Mouse (Mus musculus) cerebellum, postnatal 10 days (tissue): ENCODE measurements around the gene Gm20388.

Experiments
- DNase-seq, 2 experiments: peaks; one replicate each; pipeline ENCODE4 v3.0.0; 2021; ENCODE audit warnings: mixed read lengths in 2 of 2

Gm20388 gene

DNA sequence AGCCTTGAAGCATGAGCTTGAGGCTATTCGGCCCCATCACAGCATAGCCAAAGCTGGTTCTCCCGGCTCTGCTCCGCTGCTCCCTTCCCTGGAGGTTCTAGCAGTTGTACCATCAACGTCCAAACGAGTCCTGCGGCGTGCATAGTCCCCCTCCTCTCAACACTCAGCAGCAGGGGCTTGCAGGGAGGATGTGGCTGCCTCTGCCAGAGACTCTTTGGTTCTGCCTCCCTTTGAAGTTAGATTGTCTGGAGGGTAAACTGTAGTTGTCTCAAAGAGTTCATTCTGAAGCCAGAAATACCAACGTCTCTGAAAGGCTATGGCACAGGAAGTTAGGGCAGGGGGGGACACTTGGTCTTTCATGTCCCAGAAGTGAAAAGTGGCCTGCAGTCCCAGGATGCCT is 3493.9 kb downstream of the Gm20388 start:
- no peak for DNase-seq

DNA sequence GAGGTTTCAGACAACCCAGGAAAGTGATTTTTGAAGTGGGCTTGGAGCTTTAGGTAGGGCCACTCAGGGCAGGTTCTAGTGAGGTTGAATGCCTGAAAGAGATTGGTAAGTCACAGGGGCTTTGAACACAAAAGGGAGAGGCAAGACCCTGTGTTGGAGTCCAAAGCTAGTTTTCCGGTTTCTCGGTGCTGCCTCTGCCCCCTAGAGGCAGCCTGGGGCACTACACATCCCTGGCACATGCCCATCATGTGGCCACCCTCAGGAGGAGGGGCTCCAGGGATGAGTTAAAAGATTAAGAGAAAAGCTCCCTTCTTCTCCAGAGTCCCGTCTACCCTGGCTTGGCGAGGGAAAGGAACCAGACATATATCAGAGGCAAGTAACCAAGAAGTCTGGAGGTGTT is 3496.1 kb downstream of the Gm20388 start, which contains the start of gene Mc1r:
Mc1r (plus strand) TSS at position 322 of the 400 bp plus-strand sequence.
- DNase-seq: peak; percentile 86 to 90

GRCm38 (mm10) chr8:123407612-123408011 is 3497.0 kb downstream of the Gm20388 start:
- no peak for DNase-seq

GRCm38 (mm10) chr8:123408586-123409544 is 3498.2 kb downstream of the Gm20388 start:
- peak in 1 of 2 experiments; percentile 52 for DNase-seq

- peak; percentile 86 to 87 for DNase-seq
Observed at GRCm38 (mm10) chr8:123410049-123410587, 3499.5 kb downstream of the Gm20388 start.

DNA sequence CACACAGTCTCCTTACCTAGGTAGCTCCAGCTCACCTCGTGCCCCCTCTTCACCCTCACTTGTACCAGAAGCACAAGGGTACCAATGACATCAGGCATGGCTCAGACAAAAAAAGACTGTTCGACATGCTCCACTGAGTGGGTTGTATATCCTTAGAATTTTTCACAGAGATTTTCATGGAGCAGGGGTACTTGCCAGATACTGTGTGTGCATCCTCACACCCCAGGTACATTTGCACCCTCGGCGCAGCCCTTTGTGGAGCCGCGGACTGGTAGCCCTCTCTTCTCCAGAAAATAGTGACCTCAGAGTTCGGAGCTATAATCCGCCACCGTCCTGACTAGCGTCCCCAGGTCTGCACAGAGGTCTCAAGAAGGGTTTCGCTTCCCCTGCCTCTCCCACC is 3500.1 kb downstream of the Gm20388 start:
- peak in 1 of 2 experiments; percentile 59 for DNase-seq

DNA sequence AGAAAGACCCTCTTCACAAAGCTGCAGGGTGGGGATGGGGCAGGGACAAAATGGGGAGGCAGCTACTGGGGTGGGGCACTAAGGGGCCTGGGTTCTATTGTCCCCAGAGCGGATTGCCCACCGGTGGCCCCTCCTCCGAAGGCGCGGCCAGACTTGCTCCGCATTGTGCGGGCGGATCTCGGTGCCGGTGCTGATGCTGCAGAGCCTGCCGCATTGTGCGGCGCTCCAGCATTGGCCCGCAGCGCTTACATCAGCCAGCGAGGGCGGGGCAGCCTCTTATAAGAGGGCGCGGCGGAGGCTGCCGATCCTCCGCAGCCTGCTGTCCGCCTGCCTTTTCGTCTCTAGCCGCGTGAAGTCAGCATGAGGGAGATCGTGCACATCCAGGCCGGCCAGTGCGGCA is 3500.6 kb downstream of the Gm20388 start, which contains the start of gene Tubb3:
Tubb3 (plus strand) TSS at position 179 of the 400 bp plus-strand sequence.
- peak; percentile 95 to 97 for DNase-seq

GRCm38 (mm10) chr8:123411781-123412327 is 3501.2 kb downstream of the Gm20388 start:
- DNase-seq: peak; percentile 67 to 69

- DNase-seq: peak; percentile 75 to 82
Observed at GRCm38 (mm10) chr8:123412560-123413170, 3502.0 kb downstream of the Gm20388 start.

DNA sequence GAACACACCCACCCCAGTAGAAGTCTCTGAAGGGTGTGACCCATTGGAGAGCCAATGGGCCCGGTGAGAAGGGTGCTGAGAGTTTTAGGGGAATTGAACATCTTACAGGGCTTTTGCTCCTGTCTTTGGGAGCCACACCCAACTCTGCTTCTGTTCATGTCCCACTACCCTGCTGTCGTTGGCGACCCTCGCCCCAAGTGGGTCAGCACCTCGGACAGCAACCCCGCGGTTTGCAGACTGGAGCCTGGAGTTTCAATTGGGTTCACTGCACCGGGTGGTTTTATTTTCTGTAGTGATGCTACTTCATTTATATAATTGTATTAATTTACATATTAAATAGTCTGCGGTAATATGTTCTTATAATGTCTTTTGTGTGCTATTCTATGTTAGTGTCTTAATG is 3503.6 kb downstream of the Gm20388 start:
- no peak for DNase-seq

DNA sequence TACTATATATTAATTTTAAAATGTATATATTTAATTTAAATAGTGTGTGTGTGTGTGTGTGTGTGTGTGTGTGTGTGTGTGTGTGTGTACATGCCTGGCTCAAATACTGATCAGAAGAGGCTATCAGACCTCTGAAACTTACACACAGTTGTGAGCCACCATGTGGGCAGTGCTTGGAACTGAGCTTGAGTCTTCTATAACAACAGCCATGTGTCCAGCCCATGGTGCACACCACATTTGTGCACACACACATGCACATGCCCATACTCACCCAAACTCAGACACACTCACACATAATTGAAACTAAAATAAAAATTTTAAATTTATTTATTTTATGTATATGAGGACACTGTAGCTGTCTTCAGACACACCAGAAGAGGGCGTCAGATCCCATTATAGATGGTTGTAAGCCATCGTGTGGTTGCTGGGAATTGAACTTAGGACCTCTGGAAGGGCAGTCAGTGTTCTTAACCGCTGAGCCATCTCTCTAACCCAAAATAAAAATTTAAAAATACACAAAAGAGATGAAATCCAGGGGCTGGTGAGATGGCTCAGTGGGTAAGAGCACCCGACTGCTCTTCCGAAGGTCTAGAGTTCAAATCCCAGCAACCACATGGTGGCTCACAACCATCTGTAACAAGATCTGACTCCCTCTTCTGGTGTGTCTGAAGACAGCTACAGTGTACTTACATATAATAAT is 3504.5 kb downstream of the Gm20388 start:
- peak in 1 of 2 experiments; percentile 24 for DNase-seq

DNA sequence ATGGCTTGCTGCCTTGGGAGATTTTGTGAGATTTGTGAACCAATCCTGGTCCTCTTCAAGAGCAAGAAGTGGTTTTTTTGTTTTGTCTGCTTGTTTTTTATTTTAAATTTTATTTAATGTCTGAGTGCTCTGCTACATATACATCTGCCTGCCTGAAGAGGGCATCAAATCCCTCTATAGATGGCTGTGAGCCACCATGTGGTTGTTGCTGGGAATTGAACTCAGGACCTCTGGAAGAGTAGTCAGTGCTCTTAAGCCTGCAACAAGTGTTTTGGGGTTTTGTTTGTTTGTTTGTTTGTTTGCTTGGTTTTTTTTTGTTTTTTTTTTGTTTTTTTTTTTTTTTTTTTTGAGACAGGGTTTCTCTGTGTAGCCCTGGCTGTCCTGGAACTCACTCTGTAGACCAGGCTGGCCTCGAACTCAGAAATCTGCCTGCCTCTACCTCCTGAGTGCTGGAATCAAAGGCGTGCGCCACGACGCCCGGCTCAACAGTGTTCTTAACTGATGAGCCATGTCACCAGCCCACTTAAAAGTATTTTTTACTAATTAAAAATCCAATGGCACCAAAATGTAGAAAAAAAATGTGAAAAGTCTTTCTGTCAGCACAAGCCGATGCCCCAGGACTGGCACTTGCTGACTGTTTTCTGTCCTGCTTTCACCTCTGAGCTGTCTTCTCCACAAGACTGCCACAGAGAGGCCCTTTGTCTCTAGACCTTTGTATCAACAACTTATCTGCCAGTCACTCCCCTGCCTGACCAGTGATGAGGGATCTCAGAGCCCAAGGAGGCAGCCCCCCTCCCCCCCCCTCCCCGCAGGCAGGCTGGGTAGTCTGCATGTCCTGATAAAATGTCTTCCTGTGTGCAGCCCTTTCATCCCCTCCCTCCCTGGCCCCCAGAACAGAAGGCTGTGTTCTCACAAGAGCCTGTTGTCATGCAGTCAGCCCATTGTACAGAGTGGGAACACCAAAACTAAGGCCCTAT is 3505.6 kb downstream of the Gm20388 start:
- peak in 1 of 2 experiments; percentile 57 for DNase-seq

GRCm38 (mm10) chr8:123416944-123417555 is 3506.4 kb downstream of the Gm20388 start:
- peak in 1 of 2 experiments; percentile 22 for DNase-seq

DNA sequence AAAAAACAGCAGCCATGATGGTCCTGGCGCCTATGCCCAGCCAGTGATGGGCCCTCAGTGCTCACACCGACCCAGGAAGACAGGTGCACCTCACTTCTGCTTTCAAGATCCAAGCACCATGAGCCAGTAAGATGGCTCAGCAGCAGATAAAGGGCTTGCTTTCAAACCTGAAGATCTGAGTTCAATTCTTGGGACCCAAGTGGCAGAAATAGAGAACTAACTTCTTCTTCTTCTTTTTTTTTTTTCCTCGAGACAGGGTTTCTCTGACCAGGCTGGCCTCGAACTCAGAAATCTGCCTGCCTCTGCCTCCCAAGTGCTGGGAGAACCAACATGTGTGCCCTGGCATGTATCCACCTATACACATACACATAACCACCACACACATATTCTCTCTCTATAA is 3509.1 kb downstream of the Gm20388 start:
- no peak for DNase-seq

DNA sequence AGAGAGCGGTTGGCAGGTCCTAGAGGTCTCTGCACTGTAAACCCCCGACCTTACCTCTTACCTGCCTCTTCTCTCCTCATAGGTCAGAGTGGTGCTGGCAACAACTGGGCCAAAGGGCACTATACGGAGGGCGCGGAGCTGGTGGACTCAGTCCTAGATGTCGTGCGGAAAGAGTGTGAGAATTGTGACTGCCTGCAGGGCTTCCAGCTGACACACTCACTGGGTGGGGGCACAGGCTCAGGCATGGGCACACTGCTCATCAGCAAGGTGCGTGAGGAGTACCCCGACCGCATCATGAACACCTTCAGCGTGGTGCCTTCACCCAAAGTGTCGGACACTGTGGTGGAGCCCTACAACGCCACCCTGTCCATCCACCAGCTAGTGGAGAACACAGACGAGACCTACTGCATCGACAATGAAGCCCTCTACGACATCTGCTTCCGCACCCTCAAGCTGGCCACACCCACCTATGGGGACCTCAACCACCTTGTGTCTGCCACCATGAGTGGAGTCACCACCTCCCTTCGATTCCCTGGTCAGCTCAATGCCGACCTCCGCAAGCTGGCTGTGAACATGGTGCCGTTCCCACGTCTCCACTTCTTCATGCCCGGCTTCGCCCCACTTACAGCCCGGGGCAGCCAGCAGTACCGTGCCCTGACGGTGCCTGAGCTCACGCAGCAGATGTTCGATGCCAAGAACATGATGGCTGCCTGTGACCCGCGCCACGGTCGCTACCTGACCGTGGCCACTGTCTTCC is 3510.1 kb downstream of the Gm20388 start:
- DNase-seq: no peak

GRCm38 (mm10) chr8:123421325-123421724 is 3510.7 kb downstream of the Gm20388 start:
- peak in 1 of 2 experiments; percentile 10 for DNase-seq

- peak; percentile 87 to 92 for DNase-seq
Observed at GRCm38 (mm10) chr8:123422056-123422780, 3511.6 kb downstream of the Gm20388 start.

DNA sequence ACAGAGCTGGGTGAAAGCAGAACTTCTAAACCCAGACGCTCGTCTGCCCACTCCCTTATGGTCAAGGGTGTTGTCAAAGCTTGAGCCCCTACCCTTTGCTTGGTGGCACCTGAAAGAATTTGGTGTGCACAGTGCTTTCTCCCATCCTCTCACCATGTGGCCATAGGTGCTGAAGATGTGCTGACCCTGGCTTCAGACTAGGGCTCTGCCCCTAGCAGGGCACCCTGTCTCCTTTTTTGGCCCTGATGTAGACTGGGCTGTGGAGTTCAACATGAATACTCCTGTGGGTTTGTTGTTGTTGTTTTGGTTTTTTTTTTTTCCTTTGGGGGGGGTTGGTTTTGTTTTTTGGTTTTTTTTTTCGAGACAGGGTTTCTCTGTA is 3512.1 kb downstream of the Gm20388 start:
- no peak for DNase-seq

DNA sequence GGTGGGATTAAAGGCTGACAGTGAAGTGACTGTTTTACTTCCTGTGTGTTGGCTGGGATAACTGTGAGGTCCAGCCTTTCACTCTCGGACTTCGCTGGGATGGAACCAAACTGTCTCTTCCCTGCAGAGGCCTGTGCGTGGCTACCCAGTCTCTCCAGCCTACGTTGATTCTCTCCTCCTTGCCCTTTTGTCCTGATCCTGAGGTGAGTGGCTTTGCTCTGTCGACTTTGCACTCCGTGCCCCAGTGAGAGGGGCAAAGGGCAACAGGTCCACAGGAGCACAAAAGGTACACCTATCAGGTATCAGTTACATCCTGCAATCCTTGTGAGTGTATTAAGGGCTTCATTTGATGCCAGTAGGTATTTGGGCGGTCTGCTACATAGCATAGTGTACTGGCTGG is 3512.8 kb downstream of the Gm20388 start, which contains the start of gene Def8:
Def8 (plus strand) TSS at position 87 of the 400 bp plus-strand sequence.
- DNase-seq: no peak
